Mouse (Mus musculus) forebrain, embryonic 12.5 days (tissue): ENCODE results near the gene Cyb5r2. TPM values are rescaled to one million over a fixed set of nuclear protein-coding genes. Genes with fewer than 3 reads are reported as not detected.

ENCODE experiments used
- ATAC-seq: fragments of 200-750 bp; cut with Nextera tagmentation; 2 replicates; pipeline ENCODE4 v1.8.0; 2017; ENCODE audit warnings: moderate TSS enrichment; ENCODE audit not compliant: low FRiP score
- H3K27ac ChIP-seq: fragments of 300-500 bp; sonication (generic); 2 replicates; pipeline ENCODE4 v1.5.1; 2016; ENCODE audit warnings: mild to moderate bottlenecking
- H3K27me3 ChIP-seq: fragments of 300-500 bp; sonication (generic); 2 replicates; pipeline ENCODE4 v1.6.1; 2016; ENCODE audit warnings: mild to moderate bottlenecking
- H3K36me3 ChIP-seq: fragments of 300-500 bp; sonication (generic); replicated peaks from 2 replicates; pipeline ENCODE4 v1.6.1; 2016; ENCODE audit warnings: mild to moderate bottlenecking
- H3K4me1 ChIP-seq: fragments of 300-500 bp; sonication (generic); 2 replicates; pipeline ENCODE4 v1.6.1; 2016
- H3K4me2 ChIP-seq: fragments of 300-500 bp; sonication (generic); 2 replicates; pipeline ENCODE4 v1.6.1; 2016; ENCODE audit warnings: mild to moderate bottlenecking, moderate library complexity
- H3K4me3 ChIP-seq: fragments of 300-500 bp; sonication (generic); replicated peaks from 2 replicates; pipeline ENCODE4 v1.5.1; 2016; ENCODE audit warnings: mild to moderate bottlenecking
- H3K9ac ChIP-seq: fragments of 300-500 bp; sonication (generic); 2 replicates; pipeline ENCODE4 v1.6.1; 2016; ENCODE audit warnings: mild to moderate bottlenecking
- H3K9me3 ChIP-seq: fragments of 300-500 bp; sonication (generic); 2 replicates; pipeline ENCODE4 v1.6.1; 2016
- WGBS: fragments of 180-500 bp; shearing (Covaris S2); methylation state at CpG from one replicate; pipeline ENCODE4 v1.1.7; 2016; 5-methylcytosine and 5-hydroxymethylcytosine counted together
- polyA plus RNA-seq: library from polyadenylated mRNA; unstranded; fragments of >200 nt; fragmentation: Nextera tagmentation; extraction: Ambion mirVana; gene quantifications from 2 replicates; pipeline ENCODE4 v1.2.1, GENCODE M21; 2016

Cyb5r2 gene
- polyA plus RNA-seq = 0.17 TPM in 1 of 2 replicates, not detected in the other

DNA sequence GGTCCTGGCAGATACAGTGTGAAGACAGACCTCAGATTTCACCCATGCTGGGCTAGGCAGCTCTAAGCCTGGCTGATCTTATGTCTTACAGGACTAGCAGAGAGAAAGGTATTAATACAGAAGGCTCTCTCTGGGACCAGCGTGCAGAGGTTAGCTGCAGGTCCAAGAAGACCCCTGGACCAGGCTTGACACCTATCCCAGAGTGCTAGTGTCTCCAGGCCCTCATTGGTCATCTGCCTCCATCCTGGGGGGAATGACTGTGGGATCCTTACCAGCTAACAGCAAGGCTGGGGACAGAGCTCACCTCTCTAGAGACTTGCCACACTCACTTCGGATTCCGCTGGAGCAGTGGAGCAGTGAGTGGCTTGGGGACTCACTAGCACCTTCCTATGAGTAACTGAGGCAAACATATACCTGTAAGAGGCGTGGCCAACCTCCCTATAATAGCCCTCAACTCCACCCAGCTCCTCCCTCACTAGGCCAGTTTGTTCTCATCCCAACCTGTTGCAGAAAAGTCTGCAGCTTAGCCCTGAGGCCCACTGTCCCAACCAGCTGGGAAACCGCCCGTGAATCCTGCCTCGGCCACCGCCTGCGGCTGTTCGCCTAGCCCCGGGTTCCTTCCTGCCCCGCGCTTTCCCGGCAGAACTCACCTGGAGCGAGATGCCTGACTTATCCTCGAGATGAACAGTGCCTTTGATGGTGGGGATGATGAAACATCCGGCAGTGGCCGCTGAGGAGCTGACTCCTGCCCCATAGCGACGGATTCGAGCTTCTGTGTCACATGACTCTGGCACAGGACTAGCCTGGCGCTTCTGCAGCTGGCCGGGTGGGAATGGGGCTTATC lies at the start of gene Cyb5r2:
Gene Cyb5r2 (minus strand): TSS at position 725 of the 844 bp plus-strand sequence.
- Histone ChIP-seq H3K9ac (no peak within 1 kb of the TSS; the same call in 1 of the 2 replicates), H3K27me3 (peaks cover 7% of the 10 kb centered on the region; the same call in 1 of the 2 replicates), H3K9me3 (no peaks in the 10 kb centered on the region), H3K4me3 (peak within 1 kb of the TSS; percentile 28), H3K36me3 (no peaks in the 10 kb centered on the region), H3K27ac (no peak within 1 kb of the TSS), H3K4me1 (peaks cover 7% of the 10 kb centered on the region; the same call in 1 of the 2 replicates), H3K4me2 (peak within 1 kb of the TSS; percentile 55)
- peak; percentile 71; the same call in 1 of the 2 replicates for ATAC-seq
- WGBS = 13% methylated on average over 23 of the region's 23 CpGs

DNA sequence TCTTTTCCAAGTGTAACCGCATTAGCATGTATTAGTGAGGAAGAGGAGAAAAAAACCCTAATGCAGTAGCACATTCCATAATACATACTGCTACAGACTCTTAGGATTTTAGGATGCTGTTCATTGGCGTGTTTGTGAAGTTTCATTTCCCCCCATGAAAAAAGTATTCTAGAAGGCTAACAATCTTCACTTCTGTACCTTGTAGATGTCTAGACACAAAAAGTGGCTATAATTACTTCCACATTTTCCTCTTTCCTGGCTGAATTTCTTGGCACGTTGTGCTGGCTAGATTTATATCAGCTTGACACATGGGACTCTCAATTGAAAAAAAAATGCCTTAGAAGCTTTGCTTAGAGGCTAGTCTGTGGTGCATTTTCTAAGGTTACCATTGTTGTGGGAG lies 44.3 kb upstream of the Cyb5r2 start:
- 74% methylated on average over 3 of the region's 3 CpGs for WGBS
- ATAC-seq = no peak

DNA sequence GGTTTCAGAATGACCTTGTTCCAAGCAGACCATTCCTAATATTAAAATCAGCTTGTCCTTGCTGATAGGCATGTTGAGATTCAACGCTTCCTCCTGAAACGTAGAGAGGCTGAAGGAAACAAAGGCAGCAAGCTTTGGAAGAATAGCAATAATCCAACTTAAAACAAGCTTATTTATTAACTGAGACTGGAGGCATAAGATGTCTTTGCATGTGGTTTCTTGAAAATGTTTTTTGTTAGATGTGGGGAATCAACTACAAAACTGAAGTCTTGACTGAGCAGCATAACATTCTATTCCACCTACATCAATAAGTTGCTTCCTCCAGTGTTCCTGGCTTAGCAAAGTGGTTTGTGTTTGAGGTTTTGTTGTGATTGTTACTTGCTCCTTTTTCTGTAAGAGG lies 43.3 kb upstream of the Cyb5r2 start, which contains the start of gene Ovch2:
Gene Ovch2 (minus strand): TSS at position 101 of the 400 bp plus-strand sequence.
- no peaks in the 10 kb centered on the region for H3K36me3 ChIP-seq
- H3K9ac ChIP-seq = no peak within 1 kb of the TSS
- no peak within 1 kb of the TSS for H3K4me2 ChIP-seq
- 81% methylated on average over 2 of the region's 2 CpGs for WGBS
- no peak within 1 kb of the TSS for H3K27ac ChIP-seq
- H3K9me3 ChIP-seq = no peaks in the 10 kb centered on the region; the same call in 1 of the 2 replicates
- H3K4me1 ChIP-seq = no peaks in the 10 kb centered on the region
- no peak within 1 kb of the TSS for H3K4me3 ChIP-seq
- no peaks in the 10 kb centered on the region for H3K27me3 ChIP-seq
- ATAC-seq = no peak

More for the DNA sequence above, 44.3 kb upstream of the Cyb5r2 start:
- Histone ChIP-seq H3K9me3 (no peaks in the 10 kb centered on the region; the same call in 1 of the 2 replicates), H3K9ac (no peak overlapping the region), H3K4me3 (no peak overlapping the region), H3K4me1 (no peaks in the 10 kb centered on the region), H3K27me3 (no peaks in the 10 kb centered on the region), H3K27ac (no peak overlapping the region), H3K4me2 (no peak overlapping the region), H3K36me3 (no peaks in the 10 kb centered on the region)

DNA sequence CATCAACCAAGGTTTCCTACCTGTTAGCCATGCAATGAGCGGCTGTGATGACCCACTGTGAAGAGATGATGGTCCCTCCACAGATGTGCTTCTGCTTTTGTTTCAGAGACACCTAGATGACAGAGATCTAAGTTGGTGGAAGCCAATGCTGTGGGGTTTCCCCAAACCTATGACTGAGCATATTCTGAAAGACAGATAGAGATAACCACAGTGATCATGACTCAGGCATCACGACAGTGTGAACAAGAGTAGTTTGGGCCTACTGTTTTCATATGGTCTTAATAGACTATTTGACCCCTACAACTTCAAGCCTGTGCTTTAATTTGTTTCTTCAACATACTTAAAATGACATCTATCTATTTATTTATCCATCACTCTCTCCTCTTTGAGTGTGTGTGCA lies 38.7 kb upstream of the Cyb5r2 start:
- Histone ChIP-seq H3K36me3 (no peaks in the 10 kb centered on the region), H3K27me3 (no peaks in the 10 kb centered on the region), H3K9me3 (no peaks in the 10 kb centered on the region), H3K4me1 (no peaks in the 10 kb centered on the region), H3K4me3 (no peak overlapping the region), H3K27ac (no peak overlapping the region), H3K4me2 (no peak overlapping the region), H3K9ac (no peak overlapping the region)
- ATAC-seq = no peak
- 93% methylated on average over 2 of the region's 2 CpGs for WGBS

DNA sequence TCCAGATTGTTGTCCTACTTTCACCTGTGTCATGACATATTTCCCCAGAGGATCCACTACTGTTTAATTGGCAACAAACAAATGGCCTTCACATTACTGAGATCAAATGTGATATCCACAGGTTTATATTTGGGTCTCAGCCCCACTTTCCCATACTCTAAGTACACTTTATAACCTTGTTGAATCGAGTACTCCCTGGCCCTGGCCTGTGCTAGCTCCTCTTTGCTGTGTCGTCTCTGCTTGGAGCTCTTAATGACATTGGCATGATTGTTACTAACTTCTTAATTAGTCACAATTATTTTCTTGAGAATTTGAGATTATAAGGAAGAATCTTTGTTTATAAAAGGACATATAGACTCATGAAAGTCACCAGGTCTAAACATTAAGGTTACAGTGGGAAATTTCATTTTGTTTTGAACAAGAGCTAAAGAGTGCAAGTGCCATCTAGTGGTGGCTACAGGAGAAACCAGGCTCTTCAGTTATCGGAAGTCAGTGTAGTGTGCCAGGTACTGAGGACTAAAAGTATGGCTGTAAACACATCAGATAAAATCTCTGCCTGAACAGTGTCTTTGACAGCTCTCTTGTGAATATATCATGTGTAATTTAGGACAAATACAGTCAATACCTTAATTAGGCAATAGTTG lies 30.3 kb upstream of the Cyb5r2 start:
- 62% methylated on average over 3 of the region's 3 CpGs for WGBS

DNA sequence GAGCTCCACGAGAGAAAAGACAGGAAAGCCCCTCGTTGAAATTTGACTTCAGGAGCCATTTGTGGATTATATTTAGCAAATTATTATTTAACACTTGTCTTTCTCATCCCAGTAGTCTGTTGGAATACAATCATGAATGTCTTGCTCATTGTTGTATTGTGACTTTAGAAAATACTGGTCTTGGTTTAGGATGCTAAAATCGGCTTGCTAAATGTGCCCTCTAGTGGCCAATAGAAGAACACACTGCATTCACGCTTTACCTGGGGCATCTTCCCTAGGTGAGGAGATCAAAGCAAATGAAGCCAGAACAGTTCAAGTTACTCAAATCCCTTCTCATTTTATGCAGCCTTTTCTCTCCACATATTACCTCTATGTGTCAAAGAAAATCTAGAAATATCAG lies 21.8 kb upstream of the Cyb5r2 start:
- Histone ChIP-seq H3K9ac (no peak overlapping the region), H3K4me3 (no peak overlapping the region), H3K27me3 (no peaks in the 10 kb centered on the region), H3K36me3 (no peaks in the 10 kb centered on the region), H3K4me1 (no peaks in the 10 kb centered on the region), H3K9me3 (no peaks in the 10 kb centered on the region), H3K4me2 (no peak overlapping the region), H3K27ac (no peak overlapping the region)
- WGBS = 48% methylated on average over 4 of the region's 4 CpGs
- ATAC-seq = no peak

More for the DNA sequence above, 30.3 kb upstream of the Cyb5r2 start:
- H3K4me1 ChIP-seq = no peaks in the 10 kb centered on the region
- ATAC-seq = no peak
- no peak overlapping the region for H3K9ac ChIP-seq
- H3K36me3 ChIP-seq = no peaks in the 10 kb centered on the region
- no peak overlapping the region for H3K27ac ChIP-seq
- no peaks in the 10 kb centered on the region for H3K9me3 ChIP-seq
- H3K4me3 ChIP-seq = no peak overlapping the region
- H3K27me3 ChIP-seq = no peaks in the 10 kb centered on the region
- no peak overlapping the region for H3K4me2 ChIP-seq

DNA sequence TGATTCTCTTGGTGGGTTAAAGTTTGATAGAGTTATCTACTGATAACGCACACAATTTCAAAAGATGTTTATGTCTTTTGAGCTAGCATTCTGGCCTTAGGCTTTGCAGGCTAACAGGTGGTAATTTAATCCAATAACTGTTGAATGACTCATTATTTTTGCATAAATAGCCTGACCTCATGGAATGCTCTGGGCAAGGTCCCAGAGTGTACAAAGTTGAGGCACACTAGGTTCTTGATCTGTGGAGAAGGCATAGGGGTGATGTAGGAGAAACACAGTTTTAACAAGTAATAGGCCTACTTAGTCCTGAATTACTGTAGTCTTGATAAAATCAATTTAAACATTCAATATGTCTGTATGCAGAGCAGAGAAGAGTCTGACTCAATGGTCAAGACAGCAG lies 20.4 kb upstream of the Cyb5r2 start:
- Histone ChIP-seq H3K4me1 (no peaks in the 10 kb centered on the region), H3K27me3 (no peaks in the 10 kb centered on the region), H3K9ac (no peak overlapping the region), H3K4me3 (no peak overlapping the region), H3K9me3 (no peaks in the 10 kb centered on the region), H3K27ac (no peak overlapping the region), H3K4me2 (no peak overlapping the region), H3K36me3 (no peaks in the 10 kb centered on the region)
- ATAC-seq = no peak
- 87% methylated on average over 1 of the region's 1 CpGs for WGBS

DNA sequence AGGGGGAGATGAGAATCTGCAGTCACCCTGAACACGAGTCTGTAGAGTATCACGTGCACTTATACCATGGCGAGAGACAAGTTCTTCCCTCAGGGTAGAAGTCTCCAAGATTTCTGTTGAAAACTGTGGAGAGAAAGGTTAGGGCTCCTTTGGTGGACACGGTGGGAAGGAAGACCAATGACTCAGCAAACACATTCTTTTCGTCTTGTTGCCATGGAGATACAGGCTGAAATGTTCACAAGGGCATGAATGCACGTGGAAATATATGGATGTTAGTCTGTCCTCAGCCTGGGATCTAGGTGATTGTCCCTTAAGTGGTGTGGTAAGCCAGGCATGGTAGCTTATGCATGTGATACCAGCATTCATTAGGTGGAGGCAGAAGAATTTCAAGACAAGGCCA lies 13.0 kb upstream of the Cyb5r2 start:
- H3K27me3 ChIP-seq = no peaks in the 10 kb centered on the region
- no peaks in the 10 kb centered on the region for H3K9me3 ChIP-seq
- 66% methylated on average over 6 of the region's 6 CpGs for WGBS
- no peak overlapping the region for H3K9ac ChIP-seq
- no peak overlapping the region for H3K4me2 ChIP-seq
- no peaks in the 10 kb centered on the region for H3K36me3 ChIP-seq
- H3K4me3 ChIP-seq = no peak overlapping the region
- H3K4me1 ChIP-seq = no peaks in the 10 kb centered on the region
- no peak overlapping the region for H3K27ac ChIP-seq
- ATAC-seq = no peak

DNA sequence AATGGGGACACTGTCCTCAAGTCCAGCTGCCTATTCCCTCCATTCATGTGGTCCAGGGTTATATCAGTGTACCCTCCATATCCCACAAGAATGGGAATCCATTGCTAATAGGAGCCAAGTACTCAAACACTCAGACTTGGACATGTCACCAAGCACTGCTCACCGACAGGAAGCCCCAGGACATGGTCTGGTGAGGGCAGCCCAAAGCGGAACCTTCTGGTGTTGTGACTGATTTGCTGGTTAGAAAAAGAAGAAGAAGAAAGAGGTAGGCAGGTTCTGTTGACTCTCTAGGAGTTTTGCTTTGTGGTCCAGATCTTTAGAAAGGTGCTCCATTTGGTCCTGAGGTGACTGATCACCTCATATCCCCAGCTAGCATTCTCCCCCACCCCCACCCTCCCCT lies 1.1 kb downstream of the Cyb5r2 start:
- no peak overlapping the region for H3K4me2 ChIP-seq
- H3K9me3 ChIP-seq = no peaks in the 10 kb centered on the region
- peaks cover 7% of the 10 kb centered on the region; the same call in 1 of the 2 replicates for H3K4me1 ChIP-seq
- H3K27ac ChIP-seq = no peak overlapping the region
- 93% methylated on average over 2 of the region's 2 CpGs for whole genome bisulfite sequencing
- no peak for ATAC-seq
- H3K9ac ChIP-seq = no peak overlapping the region
- no peaks in the 10 kb centered on the region for H3K36me3 ChIP-seq
- no peak overlapping the region for H3K4me3 ChIP-seq
- H3K27me3 ChIP-seq = peaks cover 7% of the 10 kb centered on the region; the same call in 1 of the 2 replicates

DNA sequence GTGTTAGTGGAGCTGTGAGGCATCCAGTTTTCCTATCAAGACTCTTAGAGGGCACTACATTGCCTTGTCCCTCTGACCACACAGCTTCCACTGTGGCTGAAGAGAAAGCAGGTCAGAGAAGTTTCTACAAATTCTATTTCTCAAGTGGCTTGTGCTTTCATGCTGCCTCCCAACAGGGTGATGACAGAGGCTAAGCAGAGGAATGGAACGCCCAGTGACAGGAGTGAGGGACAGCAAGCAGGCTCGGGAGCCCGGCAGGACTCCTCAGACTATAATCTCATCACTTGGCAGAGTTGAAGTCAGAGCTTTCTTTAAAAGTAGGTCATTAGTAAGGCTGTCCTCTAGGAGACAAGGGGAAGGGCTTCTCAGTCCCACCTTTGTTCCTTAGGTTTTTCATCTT lies 1.9 kb downstream of the Cyb5r2 start:
- 77% methylated on average over 3 of the region's 3 CpGs for WGBS
- H3K4me1 ChIP-seq = peaks cover 7% of the 10 kb centered on the region; the same call in 1 of the 2 replicates

DNA sequence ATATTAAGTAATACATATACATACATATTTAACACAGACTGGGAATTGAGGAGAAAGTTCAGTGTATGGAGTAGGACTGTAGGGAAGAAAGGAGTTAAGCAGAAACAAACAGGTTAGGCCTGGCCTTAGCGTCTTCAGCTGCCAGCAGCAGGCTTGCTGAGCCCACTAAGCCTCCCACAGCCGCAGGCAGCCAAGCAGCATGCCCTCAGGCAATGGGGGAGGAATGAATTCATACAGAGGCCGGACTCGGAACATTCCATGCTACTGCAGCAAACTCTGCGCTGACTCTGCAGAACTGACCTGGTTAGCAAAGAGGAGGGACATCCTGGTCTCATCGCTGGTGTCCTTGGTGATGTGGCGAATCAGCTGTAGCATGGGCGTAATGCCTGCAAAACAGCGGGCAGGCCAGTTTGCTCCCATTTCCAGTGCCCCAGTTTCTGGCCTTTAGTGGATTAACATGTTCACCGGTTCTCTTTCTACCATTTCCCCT lies 5.8 kb downstream of the Cyb5r2 start:
- no peak for ATAC-seq
- no peaks in the 10 kb centered on the region for H3K9me3 ChIP-seq
- no peak overlapping the region for H3K27ac ChIP-seq
- H3K36me3 ChIP-seq = no peaks in the 10 kb centered on the region
- no peak overlapping the region for H3K4me2 ChIP-seq
- WGBS = 76% methylated on average over 10 of the region's 10 CpGs
- no peaks in the 10 kb centered on the region for H3K27me3 ChIP-seq
- no peaks in the 10 kb centered on the region for H3K4me1 ChIP-seq
- no peak overlapping the region for H3K9ac ChIP-seq
- no peak overlapping the region for H3K4me3 ChIP-seq

More for the DNA sequence above, 1.9 kb downstream of the Cyb5r2 start:
- no peak overlapping the region for H3K4me3 ChIP-seq
- H3K9ac ChIP-seq = no peak overlapping the region
- ATAC-seq = no peak
- no peak overlapping the region for H3K27ac ChIP-seq
- H3K27me3 ChIP-seq = peaks cover 7% of the 10 kb centered on the region; the same call in 1 of the 2 replicates
- H3K9me3 ChIP-seq = no peaks in the 10 kb centered on the region
- no peak overlapping the region for H3K4me2 ChIP-seq
- H3K36me3 ChIP-seq = no peaks in the 10 kb centered on the region

DNA sequence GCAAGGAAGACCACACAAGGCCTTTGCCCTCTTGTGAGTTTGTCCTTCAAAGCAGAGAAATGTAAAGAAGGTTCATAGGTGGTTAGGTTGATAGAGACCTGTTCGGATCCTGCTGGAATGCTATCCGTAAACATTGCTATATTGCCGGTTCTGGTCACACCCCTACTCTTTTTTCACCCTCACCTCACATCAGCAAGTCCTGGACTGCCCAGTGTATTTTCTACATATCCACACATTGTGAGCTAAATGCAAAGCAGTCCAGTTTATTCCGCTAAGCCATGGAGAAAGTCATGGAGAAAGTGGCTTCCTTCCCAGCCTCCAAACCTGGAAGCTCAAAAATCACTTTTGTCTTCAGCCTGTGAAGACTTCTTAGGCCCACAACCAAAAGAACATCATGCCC lies 8.1 kb downstream of the Cyb5r2 start:
- 89% methylated on average over 4 of the region's 4 CpGs for WGBS
- H3K27me3 ChIP-seq = no peaks in the 10 kb centered on the region
- H3K4me1 ChIP-seq = no peaks in the 10 kb centered on the region
- H3K4me3 ChIP-seq = no peak overlapping the region
- no peak overlapping the region for H3K9ac ChIP-seq
- H3K27ac ChIP-seq = no peak overlapping the region
- H3K4me2 ChIP-seq = no peak overlapping the region
- H3K9me3 ChIP-seq = no peaks in the 10 kb centered on the region
- no peak for ATAC-seq
- H3K36me3 ChIP-seq = no peaks in the 10 kb centered on the region
